25 mouse cellular contexts compared by ENCODE assay signal in genomic region chr11:121597254-121597653, GRCm38 (mm10).
"Had no signal": no experiment of that assay in that cellular context is flagged by ENCODE, and none has a peak within 500 bp of the region (broad histone marks: within the 10 kb centered on the region; RNA-seq: fewer than 3 reads in every experiment).

No protein-coding gene starts in this region.

- H3K4me2 ChIP-seq: heart, embryonic 13.5 days; heart, embryonic 15.5 days; hindbrain, embryonic 13.5 days; hindbrain, embryonic 15.5 days; kidney, embryonic 15.5 days; limb, embryonic 13.5 days; limb, embryonic 15.5 days; liver, embryonic 12.5 days had no signal

- H3K4me1 ChIP-seq: heart, embryonic 15.5 days; hindbrain, embryonic 13.5 days; hindbrain, embryonic 15.5 days; kidney, embryonic 15.5 days; liver, embryonic 12.5 days had no signal

- H3K9ac ChIP-seq: heart, embryonic 13.5 days; heart, embryonic 15.5 days; hindbrain, embryonic 13.5 days; hindbrain, embryonic 15.5 days; kidney, embryonic 15.5 days; limb, embryonic 13.5 days; limb, embryonic 15.5 days; liver, embryonic 12.5 days had no signal

- ATAC-seq: hindbrain, postnatal 0 days; intestine, embryonic 16.5 days; liver, embryonic 12.5 days had no signal

- H3K27me3 ChIP-seq: heart, embryonic 13.5 days; heart, embryonic 15.5 days; hindbrain, embryonic 13.5 days; hindbrain, embryonic 15.5 days; kidney, embryonic 15.5 days; limb, embryonic 13.5 days; limb, embryonic 15.5 days; liver, embryonic 12.5 days had no signal

- H3K27ac ChIP-seq: heart, embryonic 10.5 days; heart, embryonic 13.5 days; heart, embryonic 15.5 days; hindbrain, embryonic 13.5 days; hindbrain, embryonic 15.5 days; hindbrain, postnatal 0 days; kidney, embryonic 15.5 days; kidney, postnatal 0 days; limb, embryonic 13.5 days; limb, embryonic 15.5 days; liver, embryonic 12.5 days had no signal

- H3K4me3 ChIP-seq: heart, embryonic 10.5 days; heart, embryonic 13.5 days; heart, embryonic 15.5 days; hindbrain, embryonic 13.5 days; hindbrain, embryonic 15.5 days; kidney, embryonic 15.5 days; limb, embryonic 13.5 days; limb, embryonic 15.5 days; liver, embryonic 12.5 days had no signal

- H3K9me3 ChIP-seq: heart, embryonic 10.5 days; heart, embryonic 13.5 days; heart, embryonic 15.5 days; hindbrain, embryonic 13.5 days; hindbrain, embryonic 15.5 days; kidney, embryonic 15.5 days; limb, embryonic 13.5 days; limb, embryonic 15.5 days; liver, embryonic 12.5 days had no signal

- DNase-seq: gastrocnemius, postnatal 14 days; gastrocnemius, postnatal 36 days; heart, adult 18-20 months; heart, postnatal 14 days; heart, postnatal 36 days; kidney, adult 11 months; kidney, adult 2 months; kidney, adult 9 months; kidney, postnatal 14 days; kidney, postnatal 36 days; layer of hippocampus, adult 9-11 months; layer of hippocampus, postnatal 36 days; left cerebral cortex, postnatal 4 days had no signal
